Mouse (Mus musculus) forebrain, embryonic 16.5 days (tissue): ENCODE results near the gene Etfa. TPM values are rescaled to one million over a fixed set of nuclear protein-coding genes. Genes with fewer than 3 reads are reported as not detected.

Source experiments
- ATAC-seq: fragments of 200-750 bp; cut with Nextera tagmentation; 2 replicates; pipeline ENCODE4 v1.8.0; 2017; ENCODE audit warnings: mild to moderate bottlenecking, moderate library complexity
- H3K27ac ChIP-seq: fragments of 300-500 bp; sonication (generic); 2 replicates; pipeline ENCODE4 v1.5.1; 2014; ENCODE audit warnings: low read length, control low read depth
- H3K27me3 ChIP-seq: fragments of 300-500 bp; sonication (generic); replicated peaks from 2 replicates; pipeline ENCODE4 v1.6.1; 2014; ENCODE audit warnings: low read length; ENCODE audit not compliant: control insufficient read depth, insufficient read depth
- H3K36me3 ChIP-seq: fragments of 300-500 bp; sonication (generic); 2 replicates; pipeline ENCODE4 v1.6.1; 2014; ENCODE audit not compliant: control insufficient read depth, insufficient read depth
- H3K4me1 ChIP-seq: fragments of 300-500 bp; sonication (generic); replicated peaks from 2 replicates; pipeline ENCODE4 v1.6.1; 2014; ENCODE audit warnings: low read length; ENCODE audit not compliant: control insufficient read depth, insufficient read depth
- H3K4me2 ChIP-seq: fragments of 300-500 bp; sonication (generic); 2 replicates; pipeline ENCODE4 v1.6.1; 2014; ENCODE audit warnings: mild to moderate bottlenecking, low read length, control low read depth
- H3K4me3 ChIP-seq: fragments of 300-500 bp; sonication (generic); replicated peaks from 2 replicates; pipeline ENCODE4 v1.5.1; 2014; ENCODE audit warnings: mild to moderate bottlenecking, low read length, control low read depth
- H3K9ac ChIP-seq: fragments of 300-500 bp; sonication (generic); replicated peaks from 2 replicates; pipeline ENCODE4 v1.6.1; 2014; ENCODE audit warnings: low read depth, low read length, control low read depth
- H3K9me3 ChIP-seq: fragments of 300-500 bp; sonication (generic); 2 replicates; pipeline ENCODE4 v1.6.1; 2016; ENCODE audit warnings: low read length; ENCODE audit not compliant: control insufficient read depth
- WGBS: fragments of 180-500 bp; shearing (Covaris S2); extraction: QIAGEN DNeasy Blood & Tissue Kit; methylation state at CpG from one replicate; pipeline ENCODE4 v1.1.7; 2014; 5-methylcytosine and 5-hydroxymethylcytosine counted together
- polyA plus RNA-seq: library from polyadenylated mRNA; unstranded; fragments of >200 nt; fragmentation: Nextera tagmentation; extraction: Ambion mirVana; gene quantifications from 2 replicates; pipeline ENCODE4 v1.2.1, GENCODE M21; 2015

Gene Etfa
- polyA plus RNA-seq, 1 experiment from 2014 or later: 87.3 TPM

- 87% methylated on average over 1 of the region's 1 CpGs for WGBS
- no peaks in the 10 kb centered on the region for H3K27me3 ChIP-seq
- H3K27ac ChIP-seq: no peak overlapping the region
- H3K4me2 ChIP-seq: no peak overlapping the region
- no peaks in the 10 kb centered on the region for H3K36me3 ChIP-seq
- no peak for ATAC-seq
- no peaks in the 10 kb centered on the region for H3K9me3 ChIP-seq
- H3K4me1 ChIP-seq: no peaks in the 10 kb centered on the region
- no peak overlapping the region for H3K9ac ChIP-seq
- H3K4me3 ChIP-seq: no peak overlapping the region
These were observed 36.0 kb downstream of the Etfa start for GRCm38 (mm10) chr9:55476084-55476483.

- 63% methylated on average over 1 of the region's 1 CpGs for WGBS
- no peak overlapping the region for H3K4me3 ChIP-seq
- no peaks in the 10 kb centered on the region for H3K27me3 ChIP-seq
- no peaks in the 10 kb centered on the region for H3K36me3 ChIP-seq
- H3K27ac ChIP-seq: no peak overlapping the region
- H3K4me1 ChIP-seq: no peaks in the 10 kb centered on the region
- ATAC-seq: no peak
- H3K9me3 ChIP-seq: no peaks in the 10 kb centered on the region
- no peak overlapping the region for H3K9ac ChIP-seq
- no peak overlapping the region for H3K4me2 ChIP-seq
These were observed 43.6 kb downstream of the Etfa start for GRCm38 (mm10) chr9:55468397-55468796.

- WGBS: 88% methylated on average over 5 of the region's 5 CpGs
- no peak for ATAC-seq
- Histone ChIP-seq H3K4me3 (no peak overlapping the region), H3K4me2 (no peak overlapping the region), H3K27ac (no peak overlapping the region), H3K36me3 (no peaks in the 10 kb centered on the region), H3K4me1 (no peaks in the 10 kb centered on the region), H3K27me3 (no peaks in the 10 kb centered on the region), H3K9ac (no peak overlapping the region), H3K9me3 (no peaks in the 10 kb centered on the region)
These were observed 58.7 kb downstream of the Etfa start for GRCm38 (mm10) chr9:55453366-55453765.

GRCm38 (mm10) chr9:55452906-55453305, 59.1 kb downstream of the Etfa start:
- no peak overlapping the region for H3K4me3 ChIP-seq
- H3K4me2 ChIP-seq: no peak overlapping the region
- ATAC-seq: no peak
- no peak overlapping the region for H3K27ac ChIP-seq
- H3K36me3 ChIP-seq: no peaks in the 10 kb centered on the region
- WGBS: 91% methylated on average over 1 of the region's 1 CpGs
- no peaks in the 10 kb centered on the region for H3K27me3 ChIP-seq
- no peak overlapping the region for H3K9ac ChIP-seq
- H3K9me3 ChIP-seq: no peaks in the 10 kb centered on the region
- H3K4me1 ChIP-seq: no peaks in the 10 kb centered on the region

- no peaks in the 10 kb centered on the region for H3K27me3 ChIP-seq
- no peaks in the 10 kb centered on the region for H3K9me3 ChIP-seq
- H3K27ac ChIP-seq: no peak overlapping the region
- no peak overlapping the region for H3K4me3 ChIP-seq
- no peak for ATAC-seq
- 91% methylated on average over 3 of the region's 3 CpGs for whole genome bisulfite sequencing
- H3K9ac ChIP-seq: no peak overlapping the region
- no peak overlapping the region for H3K4me2 ChIP-seq
- no peaks in the 10 kb centered on the region for H3K36me3 ChIP-seq
- H3K4me1 ChIP-seq: no peaks in the 10 kb centered on the region
These were observed 60.6 kb downstream of the Etfa start for GRCm38 (mm10) chr9:55451426-55451825.

GRCm38 (mm10) chr9:55450035-55450434, 62.0 kb downstream of the Etfa start:
- ATAC-seq: no peak
- Histone ChIP-seq H3K9me3 (no peaks in the 10 kb centered on the region), H3K4me2 (no peak overlapping the region), H3K4me1 (no peaks in the 10 kb centered on the region), H3K27me3 (no peaks in the 10 kb centered on the region), H3K36me3 (no peaks in the 10 kb centered on the region), H3K4me3 (no peak overlapping the region), H3K27ac (no peak overlapping the region), H3K9ac (no peak overlapping the region)
- WGBS: 88% methylated on average over 6 of the region's 6 CpGs

GRCm38 (mm10) chr9:55449108-55449507, 62.9 kb downstream of the Etfa start:
- no peaks in the 10 kb centered on the region for H3K9me3 ChIP-seq
- ATAC-seq: no peak
- H3K4me3 ChIP-seq: no peak overlapping the region
- no peaks in the 10 kb centered on the region for H3K36me3 ChIP-seq
- H3K4me1 ChIP-seq: no peaks in the 10 kb centered on the region
- WGBS: 71% methylated on average over 1 of the region's 1 CpGs
- no peak overlapping the region for H3K9ac ChIP-seq
- no peak overlapping the region for H3K4me2 ChIP-seq
- no peaks in the 10 kb centered on the region for H3K27me3 ChIP-seq
- H3K27ac ChIP-seq: no peak overlapping the region

GRCm38 (mm10) chr9:55447509-55447908, 64.5 kb downstream of the Etfa start:
- Histone ChIP-seq H3K27ac (no peak overlapping the region), H3K27me3 (no peaks in the 10 kb centered on the region), H3K4me3 (no peak overlapping the region), H3K36me3 (no peaks in the 10 kb centered on the region), H3K4me2 (no peak overlapping the region), H3K4me1 (no peaks in the 10 kb centered on the region), H3K9me3 (no peaks in the 10 kb centered on the region), H3K9ac (no peak overlapping the region)
- 87% methylated on average over 4 of the region's 4 CpGs for WGBS
- ATAC-seq: no peak

GRCm38 (mm10) chr9:55439206-55439780, 72.8 kb downstream of the Etfa start:
- H3K36me3 ChIP-seq: no peaks in the 10 kb centered on the region
- no peaks in the 10 kb centered on the region for H3K27me3 ChIP-seq
- H3K4me1 ChIP-seq: no peaks in the 10 kb centered on the region
- ATAC-seq: no peak
- no peak overlapping the region for H3K4me3 ChIP-seq
- no peak overlapping the region for H3K4me2 ChIP-seq
- WGBS: 92% methylated on average over 5 of the region's 5 CpGs
- H3K9ac ChIP-seq: no peak overlapping the region
- H3K9me3 ChIP-seq: no peaks in the 10 kb centered on the region
- H3K27ac ChIP-seq: no peak overlapping the region

GRCm38 (mm10) chr9:55438433-55438832, 73.6 kb downstream of the Etfa start:
- Histone ChIP-seq H3K27me3 (no peaks in the 10 kb centered on the region), H3K9ac (no peak overlapping the region), H3K36me3 (no peaks in the 10 kb centered on the region), H3K4me1 (no peaks in the 10 kb centered on the region), H3K27ac (no peak overlapping the region), H3K4me2 (no peak overlapping the region), H3K4me3 (no peak overlapping the region), H3K9me3 (no peaks in the 10 kb centered on the region)
- WGBS: 71% methylated on average over 3 of the region's 3 CpGs
- no peak for ATAC-seq
